Mouse (Mus musculus) heart, embryonic 14.5 days (tissue): ENCODE measurements at regions not wholly inside any gene's neighbourhood (a gene's known extent, or its start where the extent isn't known, plus 50 kb on each side); places are given as distances from the start of the nearest gene placed in this dataset.

Source experiments
- ATAC-seq: fragments of 200-750 bp; cut with Nextera tagmentation; 2 replicates; pipeline ENCODE4 v1.8.0; 2017; ENCODE audit warnings: low read depth, moderate TSS enrichment; ENCODE audit not compliant: insufficient number of reproducible peaks, insufficient read depth, low FRiP score
- H3K27ac ChIP-seq, 2 experiments: fragments of 200-500 bp in 1 of 2; fragments of 300-500 bp in 1 of 2; sonication (generic) in 1 of 2; replicated peaks in 1 of 2; 2 replicates each; pipeline ENCODE4 v1.5.1; 2012 to 2014; ENCODE audit warnings: low read depth in 2 of 2, low read length in 2 of 2, control low read depth in 1 of 2, mild to moderate bottlenecking in 1 of 2, mixed read lengths in 1 of 2; ENCODE audit not compliant: control insufficient read depth in 1 of 2, insufficient read depth in 1 of 2
- H3K27me3 ChIP-seq: fragments of 300-500 bp; sonication (generic); 2 replicates; pipeline ENCODE4 v1.6.1; 2014; ENCODE audit warnings: mild to moderate bottlenecking, low read length, control low read depth; ENCODE audit not compliant: control insufficient read depth, insufficient read depth
- H3K36me3 ChIP-seq: fragments of 300-500 bp; sonication (generic); 2 replicates; pipeline ENCODE4 v1.6.1; 2014; ENCODE audit warnings: mild to moderate bottlenecking, control low read depth, low read length, mixed read lengths; ENCODE audit not compliant: control insufficient read depth, insufficient read depth
- H3K4me1 ChIP-seq, 2 experiments: fragments of 200-500 bp in 1 of 2; fragments of 300-500 bp in 1 of 2; sonication (generic) in 1 of 2; 2 replicates each; pipeline ENCODE4 v1.6.1; 2012 to 2014; ENCODE audit warnings: low read length in 2 of 2, control low read depth in 1 of 2, mixed read lengths in 1 of 2; ENCODE audit not compliant: control insufficient read depth in 2 of 2, insufficient read depth in 2 of 2
- H3K4me2 ChIP-seq: fragments of 300-500 bp; sonication (generic); 2 replicates; pipeline ENCODE4 v1.6.1; 2014; ENCODE audit warnings: mild to moderate bottlenecking, low read length
- H3K4me3 ChIP-seq, 2 experiments: fragments of 200-500 bp in 1 of 2; fragments of 300-500 bp in 1 of 2; sonication (generic) in 1 of 2; 2 replicates each; pipeline ENCODE4 v1.5.1; 2012 to 2014; ENCODE audit warnings: low read length in 2 of 2, mild to moderate bottlenecking in 2 of 2, control low read depth in 1 of 2, low read depth in 1 of 2, moderate library complexity in 1 of 2; ENCODE audit not compliant: control insufficient read depth in 1 of 2, insufficient read depth in 1 of 2
- H3K9ac ChIP-seq: fragments of 300-500 bp; sonication (generic); 2 replicates; pipeline ENCODE4 v1.6.1; 2014; ENCODE audit warnings: mild to moderate bottlenecking, low read length
- H3K9me3 ChIP-seq: fragments of 300-500 bp; sonication (generic); 2 replicates; pipeline ENCODE4 v1.6.1; 2016; ENCODE audit warnings: low read length, control low read depth; ENCODE audit not compliant: control insufficient read depth
- WGBS: fragments of 180-500 bp; shearing (Covaris S2); extraction: QIAGEN DNeasy Blood & Tissue Kit; methylation state at CpG from one replicate; pipeline ENCODE4 v1.1.7; 2014; 5-methylcytosine and 5-hydroxymethylcytosine counted together

GRCm38 (mm10) chr3:16433033-16433432, 426.8 kb upstream of the Gm5150 start:
- no peaks in the 10 kb centered on the region for H3K36me3 ChIP-seq
- no peak for ATAC-seq

GRCm38 (mm10) chr3:16431819-16432115, 425.5 kb upstream of the Gm5150 start:
- Histone ChIP-seq H3K36me3 (no peaks in the 10 kb centered on the region), H3K4me3 (no peak overlapping the region), H3K27me3 (no peaks in the 10 kb centered on the region), H3K27ac (no peak overlapping the region), H3K4me1 (no peaks in the 10 kb centered on the region), H3K4me2 (no peak overlapping the region), H3K9me3 (no peaks in the 10 kb centered on the region), H3K9ac (no peak overlapping the region)
- ATAC-seq, result no peak

More at GRCm38 (mm10) chr3:16433033-16433432, 426.8 kb upstream of the Gm5150 start:
- H3K4me1 ChIP-seq, result no peaks in the 10 kb centered on the region
- H3K27me3 ChIP-seq, result no peaks in the 10 kb centered on the region
- H3K27ac ChIP-seq, result no peak overlapping the region
- H3K9ac ChIP-seq, result no peak overlapping the region
- H3K9me3 ChIP-seq, result no peaks in the 10 kb centered on the region
- H3K4me2 ChIP-seq, result no peak overlapping the region
- H3K4me3 ChIP-seq, result no peak overlapping the region

GRCm38 (mm10) chr3:16431082-16431818, 425.0 kb upstream of the Gm5150 start:
- Histone ChIP-seq H3K4me3 (no peak overlapping the region), H3K9me3 (no peaks in the 10 kb centered on the region), H3K36me3 (no peaks in the 10 kb centered on the region), H3K4me1 (no peaks in the 10 kb centered on the region), H3K4me2 (no peak overlapping the region), H3K9ac (no peak overlapping the region), H3K27me3 (no peaks in the 10 kb centered on the region), H3K27ac (no peak overlapping the region)
- no peak for ATAC-seq
- 58% methylated on average over 3 of the region's 3 CpGs for WGBS
